Mouse (Mus musculus): ENCODE results near the gene Vwa7. TPM values are rescaled to one million over a fixed set of nuclear protein-coding genes. Genes with fewer than 3 reads are reported as not detected.

Gene Vwa7
- polyA plus RNA-seq, 1 experiment from 2014 or later: 0.13 TPM

DNA sequence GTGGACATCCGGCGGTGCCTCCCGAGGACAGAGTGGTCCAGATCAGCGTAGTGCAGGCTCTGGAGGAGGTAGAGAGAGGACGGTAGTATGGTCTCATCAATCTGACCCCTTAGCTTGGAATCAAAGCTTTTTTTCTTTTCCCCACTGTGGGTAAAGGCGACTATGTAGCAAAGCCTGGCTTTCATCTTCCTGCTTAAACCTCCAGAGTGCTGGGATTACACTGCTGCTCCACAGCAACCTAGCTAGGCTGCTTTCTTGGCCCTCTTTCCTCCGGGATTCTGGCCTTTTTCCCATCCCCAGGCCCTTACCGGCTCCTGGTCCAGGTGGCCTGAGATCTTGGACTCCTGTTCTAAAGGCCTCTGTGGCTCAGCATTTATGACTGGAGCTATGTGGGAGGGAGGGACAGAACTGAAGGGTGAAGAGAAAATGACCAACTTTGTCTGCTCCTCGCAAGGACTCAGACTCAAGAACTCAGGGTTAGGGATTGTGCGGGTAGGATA, 48.0 kb downstream of the Vwa7 start:
- ATAC-seq (ENCODE audit: low read depth): no peak
- H3K27ac ChIP-seq (ENCODE audit: low read length): no peak overlapping the region

DNA sequence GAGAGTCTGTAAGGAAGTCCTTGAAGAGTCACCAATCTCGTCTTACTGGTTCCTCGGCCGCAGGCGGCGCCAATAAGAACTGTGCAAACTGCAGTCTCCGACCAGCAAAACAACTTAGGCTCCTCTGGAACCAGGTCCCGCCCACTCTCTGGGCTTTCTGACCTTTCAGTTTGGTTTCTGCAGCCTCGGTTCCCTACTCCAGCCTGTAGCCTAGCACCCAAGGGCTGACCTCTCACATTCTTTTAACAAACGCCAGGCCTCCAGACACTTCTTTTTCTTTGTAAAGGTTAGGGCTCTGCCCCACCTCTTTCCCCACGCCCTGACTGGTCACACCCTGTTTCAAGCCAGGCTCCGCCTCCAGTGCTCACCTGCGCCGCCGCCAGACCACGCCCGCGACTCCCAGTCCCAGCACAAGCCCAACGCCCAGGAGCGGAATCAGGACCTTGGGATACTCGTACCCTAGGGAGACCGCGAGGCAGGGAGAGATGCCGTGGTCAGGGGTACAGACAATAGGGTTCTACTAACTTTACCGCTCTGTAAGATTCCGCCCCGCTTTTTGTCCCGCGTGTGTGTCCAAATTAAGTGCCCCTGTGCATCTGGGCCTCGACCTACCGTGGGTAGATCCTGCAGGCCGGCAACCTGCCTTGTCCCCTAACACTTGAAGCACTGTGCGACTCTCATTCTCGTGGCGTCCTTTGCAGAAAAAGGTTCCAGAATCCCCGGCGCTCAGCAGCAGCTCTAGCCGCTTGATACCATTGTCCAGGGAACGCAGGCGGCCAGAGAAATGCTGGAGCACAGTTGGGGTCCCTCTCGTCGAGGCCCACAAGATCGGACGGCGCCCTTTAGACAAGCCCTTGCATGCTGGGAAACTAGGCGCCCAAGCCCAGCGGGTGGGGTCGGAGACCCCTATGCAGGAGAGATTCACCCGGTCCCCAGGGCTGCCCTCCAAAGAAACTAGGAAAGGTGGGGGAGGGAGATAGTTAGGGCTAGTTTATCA, 48.9 kb downstream of the Vwa7 start, which contains the start of gene Ly6g6c:
Ly6g6c (plus strand) TSS at position 438 of the 997 bp plus-strand sequence.
- no peaks in the 10 kb centered on the region for H3K36me3 ChIP-seq (ENCODE audit: control insufficient read depth, insufficient read depth)
- no peak within 1 kb of the TSS for H3K27ac ChIP-seq (ENCODE audit: low read length)
- H3K4me3 ChIP-seq (ENCODE audit: low read depth, low read length): peak within 1 kb of the TSS; percentile 52
- 2% methylated on average over 48 of the region's 48 CpGs for WGBS (ENCODE audit: insufficient replicate concordance)
- H3K27me3 ChIP-seq (ENCODE audit: control insufficient read depth, insufficient read depth, low read depth, low read length): peaks cover 64% of the 10 kb centered on the region
- no peaks in the 10 kb centered on the region for H3K9me3 ChIP-seq (replicated peaks; ENCODE audit: control insufficient read depth, low read length)
- peak; percentile 38; the same call in 1 of the 2 replicates for ATAC-seq (ENCODE audit: low read depth)
- peak within 1 kb of the TSS; percentile 64 for H3K4me2 ChIP-seq (ENCODE audit: low read depth, low read length)
- no peak within 1 kb of the TSS for H3K9ac ChIP-seq (ENCODE audit: low read depth, low read length)
- peaks cover 26% of the 10 kb centered on the region for H3K4me1 ChIP-seq (ENCODE audit: control insufficient read depth, low read depth, low read length)

More for the DNA sequence above, 48.0 kb downstream of the Vwa7 start:
- H3K9me3 ChIP-seq (replicated peaks; ENCODE audit: control insufficient read depth, low read length): no peaks in the 10 kb centered on the region
- no peak overlapping the region for H3K9ac ChIP-seq (ENCODE audit: low read depth, low read length)
- H3K36me3 ChIP-seq (ENCODE audit: control insufficient read depth, insufficient read depth): no peaks in the 10 kb centered on the region
- WGBS (ENCODE audit: insufficient replicate concordance): 27% methylated on average over 10 of the region's 10 CpGs
- H3K4me3 ChIP-seq (ENCODE audit: low read depth, low read length): peak overlapping the region; percentile 52; the same call in 1 of the 2 replicates
- H3K4me2 ChIP-seq (ENCODE audit: low read depth, low read length): peak overlapping the region; percentile 64
- peaks cover 35% of the 10 kb centered on the region for H3K4me1 ChIP-seq (ENCODE audit: control insufficient read depth, low read depth, low read length)
- peaks cover 65% of the 10 kb centered on the region for H3K27me3 ChIP-seq (ENCODE audit: control insufficient read depth, insufficient read depth, low read depth, low read length)

DNA sequence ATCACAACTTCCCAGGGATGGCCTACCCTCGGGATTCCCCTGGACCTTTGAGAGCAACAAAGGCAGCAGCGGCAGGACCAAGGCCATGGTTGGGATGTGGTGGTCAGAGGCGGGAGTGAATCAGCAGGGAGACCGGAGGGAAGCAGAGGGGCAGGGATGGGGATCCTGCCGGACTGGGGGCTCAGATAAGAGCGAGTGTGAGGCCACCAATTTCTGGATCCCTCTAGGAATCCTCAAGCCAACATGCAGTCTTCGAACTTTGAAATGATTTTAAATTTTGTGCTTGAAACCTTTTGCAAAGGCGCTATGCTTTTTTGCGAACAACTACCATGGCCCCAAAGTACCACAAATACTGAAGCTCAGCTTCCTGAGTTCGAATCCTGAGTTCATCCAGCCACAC, 49.7 kb downstream of the Vwa7 start, which contains the start of gene Mpig6b:
Mpig6b (minus strand) TSS at position 101 of the 400 bp plus-strand sequence.
- H3K27me3 ChIP-seq (ENCODE audit: control insufficient read depth, insufficient read depth, low read depth, low read length): peaks cover 61% of the 10 kb centered on the region
- H3K4me3 ChIP-seq (ENCODE audit: low read depth, low read length): peak within 1 kb of the TSS; percentile 52
- no peaks in the 10 kb centered on the region for H3K36me3 ChIP-seq (ENCODE audit: control insufficient read depth, insufficient read depth)
- WGBS (ENCODE audit: insufficient replicate concordance): 35% methylated on average over 10 of the region's 10 CpGs
- peaks cover 19% of the 10 kb centered on the region for H3K4me1 ChIP-seq (ENCODE audit: control insufficient read depth, low read depth, low read length)
- no peak within 1 kb of the TSS for H3K27ac ChIP-seq (ENCODE audit: low read length)
- peak within 1 kb of the TSS; percentile 64 for H3K4me2 ChIP-seq (ENCODE audit: low read depth, low read length)
- no peaks in the 10 kb centered on the region for H3K9me3 ChIP-seq (replicated peaks; ENCODE audit: control insufficient read depth, low read length)
- no peak within 1 kb of the TSS for H3K9ac ChIP-seq (ENCODE audit: low read depth, low read length)
- no peak for ATAC-seq (ENCODE audit: low read depth)

DNA sequence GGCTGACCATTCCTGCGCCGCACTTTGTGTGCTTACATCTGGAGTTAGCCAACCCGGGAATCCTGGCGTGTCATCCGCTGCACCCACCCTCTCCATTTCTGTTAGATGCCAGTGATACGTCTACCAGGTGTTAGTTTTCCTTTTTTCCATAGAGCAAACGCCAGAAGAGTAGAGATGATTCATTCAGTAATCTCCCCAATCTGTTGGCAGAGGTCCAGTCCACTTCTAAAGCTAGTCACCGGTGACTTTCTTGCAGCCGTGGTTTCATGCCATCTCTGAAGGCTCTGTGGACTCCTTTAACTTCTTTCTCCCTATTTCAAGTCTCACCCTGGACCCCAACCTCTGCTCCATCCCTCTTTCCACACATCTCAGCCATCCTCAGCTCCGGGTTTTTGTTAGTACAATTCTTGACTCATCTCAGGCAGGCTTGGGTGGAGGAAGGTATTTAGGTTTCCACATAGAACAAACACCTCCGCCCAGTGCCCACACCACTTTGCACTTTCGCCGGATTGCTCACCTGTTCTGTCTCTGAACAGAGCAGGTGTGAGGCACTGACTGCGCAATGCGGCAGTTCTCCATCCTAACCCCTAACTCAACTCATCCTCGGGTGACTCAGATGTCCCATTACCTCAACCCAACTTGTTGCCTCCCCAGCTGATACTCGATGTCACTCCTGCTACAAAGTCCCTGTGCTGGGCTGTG, 52.0 kb downstream of the Vwa7 start:
- H3K27me3 ChIP-seq (ENCODE audit: control insufficient read depth, insufficient read depth, low read depth, low read length): peaks cover 55% of the 10 kb centered on the region
- H3K9me3 ChIP-seq (replicated peaks; ENCODE audit: control insufficient read depth, low read length): no peaks in the 10 kb centered on the region
- WGBS (ENCODE audit: insufficient replicate concordance): 66% methylated on average over 17 of the region's 17 CpGs
- no peak overlapping the region for H3K27ac ChIP-seq (ENCODE audit: low read length)
- H3K4me2 ChIP-seq (ENCODE audit: low read depth, low read length): no peak overlapping the region
- H3K4me3 ChIP-seq (ENCODE audit: low read depth, low read length): no peak overlapping the region
- H3K9ac ChIP-seq (ENCODE audit: low read depth, low read length): no peak overlapping the region
- H3K4me1 ChIP-seq (ENCODE audit: control insufficient read depth, low read depth, low read length): peaks cover 19% of the 10 kb centered on the region
- no peak for ATAC-seq (ENCODE audit: low read depth)
- H3K36me3 ChIP-seq (ENCODE audit: control insufficient read depth, insufficient read depth): no peaks in the 10 kb centered on the region

DNA sequence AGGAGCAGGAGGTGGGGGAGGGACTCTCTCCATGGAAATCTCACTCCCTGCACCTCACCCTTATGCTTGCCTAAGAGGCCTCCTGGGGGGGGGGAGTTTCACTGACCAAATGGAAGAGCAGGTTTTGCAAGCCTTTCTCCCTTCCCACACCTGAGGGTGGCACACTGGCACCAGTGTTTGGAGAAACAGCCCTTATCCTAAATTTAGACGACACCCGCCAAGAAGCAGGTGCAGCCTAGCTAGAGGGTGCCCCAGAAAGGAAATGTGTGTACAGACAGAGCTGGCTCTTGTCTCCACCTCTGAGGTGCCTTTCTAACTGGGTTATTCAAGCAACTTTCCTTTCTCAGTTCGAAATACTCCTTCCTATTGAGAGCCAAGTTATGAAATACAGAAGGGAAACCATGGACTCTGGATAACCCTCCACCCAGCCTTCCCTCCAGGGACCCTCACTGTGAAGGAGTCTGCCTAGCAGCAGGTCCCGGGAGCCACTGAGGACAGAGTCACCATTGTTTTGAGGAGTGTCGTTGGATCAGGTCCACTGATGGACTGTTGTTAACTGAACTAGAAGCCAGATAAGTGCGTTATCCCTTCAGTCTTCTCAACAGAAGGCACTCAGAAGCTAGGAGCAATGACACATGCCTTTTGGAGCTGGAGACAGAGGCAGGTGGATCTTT, 54.3 kb downstream of the Vwa7 start:
- Histone ChIP-seq H3K27ac (ENCODE audit: low read length) (no peak overlapping the region), H3K9ac (ENCODE audit: low read depth, low read length) (no peak overlapping the region), H3K4me1 (ENCODE audit: control insufficient read depth, low read depth, low read length) (peaks cover 6% of the 10 kb centered on the region), H3K27me3 (ENCODE audit: control insufficient read depth, insufficient read depth, low read depth, low read length) (peaks cover 31% of the 10 kb centered on the region), H3K4me2 (ENCODE audit: low read depth, low read length) (no peak overlapping the region), H3K9me3 (replicated peaks; ENCODE audit: control insufficient read depth, low read length) (no peaks in the 10 kb centered on the region), H3K36me3 (ENCODE audit: control insufficient read depth, insufficient read depth) (no peaks in the 10 kb centered on the region), H3K4me3 (ENCODE audit: low read depth, low read length) (no peak overlapping the region)
- WGBS (ENCODE audit: insufficient replicate concordance): 41% methylated on average over 6 of the region's 6 CpGs
- ATAC-seq (ENCODE audit: low read depth): no peak

DNA sequence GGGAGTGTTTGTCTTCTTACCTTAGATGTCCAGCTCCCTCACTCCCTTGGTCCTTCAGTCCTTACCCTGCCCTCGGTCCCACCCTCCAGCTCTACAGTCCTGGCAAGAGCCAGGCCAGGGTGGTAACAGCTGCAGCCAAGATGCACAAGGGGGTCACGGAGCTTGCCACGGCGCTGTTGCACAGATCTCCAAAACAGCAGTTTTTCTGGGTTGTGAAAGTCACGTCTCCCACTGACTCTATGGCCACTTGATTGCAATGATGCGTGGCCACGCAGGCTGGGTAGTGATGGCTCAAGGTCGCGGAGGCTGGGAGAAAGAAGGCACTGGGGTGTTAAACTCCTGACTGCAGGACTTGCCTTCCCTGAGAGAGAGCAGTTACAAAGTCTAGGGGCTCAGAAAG, 55.1 kb downstream of the Vwa7 start:
- Histone ChIP-seq H3K4me1 (ENCODE audit: control insufficient read depth, low read depth, low read length) (no peaks in the 10 kb centered on the region; the same call in 1 of the 2 replicates), H3K9ac (ENCODE audit: low read depth, low read length) (no peak overlapping the region), H3K4me2 (ENCODE audit: low read depth, low read length) (no peak overlapping the region), H3K9me3 (replicated peaks; ENCODE audit: control insufficient read depth, low read length) (no peaks in the 10 kb centered on the region), H3K27ac (ENCODE audit: low read length) (no peak overlapping the region), H3K36me3 (ENCODE audit: control insufficient read depth, insufficient read depth) (no peaks in the 10 kb centered on the region), H3K27me3 (ENCODE audit: control insufficient read depth, insufficient read depth, low read depth, low read length) (peaks cover 24% of the 10 kb centered on the region), H3K4me3 (ENCODE audit: low read depth, low read length) (no peak overlapping the region)
- WGBS (ENCODE audit: insufficient replicate concordance): 70% methylated on average over 9 of the region's 9 CpGs
- no peak for ATAC-seq (ENCODE audit: low read depth)

DNA sequence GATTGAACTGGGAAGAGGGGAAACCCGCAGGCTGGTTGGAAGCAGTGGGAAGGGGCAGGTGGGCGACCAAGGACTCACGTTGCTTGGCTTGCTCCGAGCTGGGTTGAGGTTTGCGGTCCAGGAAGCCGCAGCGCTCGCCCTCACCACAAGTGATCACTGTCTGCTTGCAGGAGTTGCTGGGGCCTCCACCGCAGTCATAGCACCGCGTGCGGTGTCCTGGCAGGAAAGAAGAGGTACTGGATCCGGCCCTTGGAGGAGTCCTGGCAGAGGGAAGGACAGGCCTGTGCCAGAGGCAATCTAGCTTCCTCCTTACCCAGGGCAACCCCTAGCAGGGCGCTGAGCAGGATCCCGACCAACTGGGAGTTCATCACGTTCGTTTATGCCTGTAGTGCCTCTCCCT, 57.7 kb downstream of the Vwa7 start:
- Histone ChIP-seq H3K9ac (ENCODE audit: low read depth, low read length) (no peak overlapping the region), H3K4me3 (ENCODE audit: low read depth, low read length) (no peak overlapping the region), H3K4me1 (ENCODE audit: control insufficient read depth, low read depth, low read length) (peaks cover 6% of the 10 kb centered on the region), H3K9me3 (replicated peaks; ENCODE audit: control insufficient read depth, low read length) (no peaks in the 10 kb centered on the region), H3K36me3 (ENCODE audit: control insufficient read depth, insufficient read depth) (no peaks in the 10 kb centered on the region), H3K27ac (ENCODE audit: low read length) (no peak overlapping the region), H3K4me2 (ENCODE audit: low read depth, low read length) (no peak overlapping the region), H3K27me3 (ENCODE audit: control insufficient read depth, insufficient read depth, low read depth, low read length) (peaks cover 6% of the 10 kb centered on the region)
- WGBS (ENCODE audit: insufficient replicate concordance): 17% methylated on average over 17 of the region's 17 CpGs
- ATAC-seq (ENCODE audit: low read depth): no peak
